Mouse (Mus musculus) G1E-ER4 (cell line): ENCODE data around the gene Hnrnpc. TPM values are rescaled to one million over a fixed set of nuclear protein-coding genes. Genes with fewer than 3 reads are reported as not detected.
"Not testable (repeated sequence)": the region's sequence is repeated elsewhere in the genome, so short reads cannot be mapped to it uniquely, and the experiment has no call there.

Experiments
- GATA1 ChIP-seq: IDR thresholded peaks from one replicate; pipeline ENCODE4 v1.8.0; 2012; ENCODE audit warnings: low read length, inconsistent platforms
- polyA plus RNA-seq: library from polyadenylated mRNA; stranded (reverse); fragments of >175 nt; gene quantifications from 2 replicates; pipeline ENCODE4 v1.2.3, GENCODE M21; 2012

Hnrnpc gene
- polyA plus RNA-seq, 1 experiment: 19.0 TPM

DNA sequence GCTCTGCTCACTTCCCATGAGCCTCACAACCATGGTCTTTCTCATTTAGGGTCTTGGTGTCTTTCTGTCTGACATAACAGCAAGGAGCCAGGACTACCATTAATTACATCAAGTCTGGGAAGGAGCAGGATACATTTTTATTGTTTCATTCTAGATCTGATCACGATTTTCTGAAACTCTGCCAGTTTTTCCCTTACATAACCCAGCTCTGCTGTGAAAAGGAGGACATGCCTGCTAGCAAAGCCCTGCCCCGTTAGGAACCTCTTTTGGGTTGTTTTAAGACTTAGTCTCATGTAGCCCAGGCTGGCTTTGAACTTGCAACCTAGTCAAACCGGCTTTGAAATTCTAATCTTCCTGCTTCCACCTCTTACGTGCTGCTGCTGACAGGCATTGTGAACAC lies 43.8 kb downstream of the Hnrnpc start:
- no peak for TF ChIP-seq GATA1

DNA sequence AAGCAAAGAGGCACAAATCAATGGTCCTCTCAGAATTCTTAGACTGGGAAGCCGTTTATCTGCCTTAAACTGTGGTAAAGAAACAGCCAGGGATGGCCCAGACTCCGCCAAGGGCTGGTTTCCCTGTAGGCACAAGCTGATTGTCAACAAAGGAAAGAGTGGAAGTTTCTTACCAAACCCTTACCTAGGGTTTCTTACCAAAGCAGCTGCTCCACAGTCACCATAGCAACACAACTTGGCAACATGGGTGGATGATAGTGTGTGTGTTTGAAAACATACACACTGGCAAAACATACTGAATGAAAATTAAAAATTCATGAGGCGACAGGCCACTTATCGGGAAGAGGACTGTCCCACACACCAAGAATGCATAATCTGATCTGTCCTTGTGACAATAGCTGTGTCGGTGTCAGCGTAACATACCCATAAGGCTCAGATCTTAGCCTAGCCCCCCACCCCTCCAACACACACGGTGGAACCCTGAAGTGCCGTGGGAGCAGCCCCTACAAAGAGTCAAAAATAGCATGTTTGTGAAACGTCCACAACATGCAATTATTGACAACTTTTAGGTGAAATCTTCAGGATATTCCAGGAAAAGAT lies 57.8 kb downstream of the Hnrnpc start:
- TF ChIP-seq GATA1: no peak

DNA sequence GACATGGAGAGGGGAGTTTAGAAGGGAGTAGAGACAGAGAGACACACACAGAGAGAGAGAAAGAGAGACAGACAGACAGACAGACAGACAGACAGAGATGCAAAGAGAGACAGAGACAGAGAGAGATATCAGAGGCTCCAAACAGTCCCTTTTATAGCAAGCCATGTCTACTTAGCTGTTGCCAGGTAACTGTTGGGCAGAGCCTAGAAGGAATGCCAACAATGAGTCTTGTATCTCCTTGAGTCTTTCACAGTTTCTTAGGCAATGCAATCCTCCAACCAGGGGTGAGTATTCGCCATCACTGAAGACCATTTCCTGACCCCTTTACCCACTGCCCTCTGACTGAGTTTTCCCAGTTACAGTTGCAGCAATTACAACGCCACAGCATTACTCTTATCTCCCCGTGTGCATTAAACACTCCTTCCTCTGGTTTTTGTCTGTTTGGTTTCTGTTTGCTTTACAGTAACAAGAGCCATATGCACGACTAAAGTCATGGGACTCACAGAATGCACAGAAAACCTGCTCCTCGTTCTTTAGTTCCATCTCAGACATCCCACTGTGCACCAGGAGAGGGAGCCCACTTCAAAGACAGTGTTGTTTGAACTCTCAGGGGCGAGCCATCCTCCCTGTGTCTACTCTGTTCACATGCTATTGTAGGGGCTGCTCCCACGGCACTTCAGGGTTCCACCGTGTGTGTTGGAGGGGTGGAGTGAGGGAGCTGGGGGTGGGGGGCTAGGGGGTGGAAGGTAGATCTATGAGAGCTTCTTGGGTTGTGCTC lies 58.7 kb downstream of the Hnrnpc start:
- no peak for TF ChIP-seq GATA1

DNA sequence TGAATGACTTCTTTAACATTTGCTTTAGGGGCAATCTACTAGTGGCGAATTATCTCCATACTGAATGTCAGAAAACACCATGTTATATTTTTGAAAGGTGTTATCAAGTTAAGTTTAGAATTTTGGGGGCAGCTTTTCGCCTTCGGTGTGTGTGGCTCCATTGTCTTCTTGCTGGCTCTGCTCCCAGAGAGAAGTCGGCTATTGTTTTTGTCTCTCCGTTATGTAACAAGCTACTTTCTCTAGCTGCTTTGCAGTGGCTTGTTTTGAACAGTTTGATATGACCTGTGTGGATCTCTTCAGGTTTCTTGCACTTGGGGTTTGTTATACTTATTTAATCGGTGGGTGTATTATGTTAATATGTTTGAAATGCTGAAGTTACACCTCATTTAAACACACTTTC lies 60.4 kb downstream of the Hnrnpc start:
- no peak for TF ChIP-seq GATA1

DNA sequence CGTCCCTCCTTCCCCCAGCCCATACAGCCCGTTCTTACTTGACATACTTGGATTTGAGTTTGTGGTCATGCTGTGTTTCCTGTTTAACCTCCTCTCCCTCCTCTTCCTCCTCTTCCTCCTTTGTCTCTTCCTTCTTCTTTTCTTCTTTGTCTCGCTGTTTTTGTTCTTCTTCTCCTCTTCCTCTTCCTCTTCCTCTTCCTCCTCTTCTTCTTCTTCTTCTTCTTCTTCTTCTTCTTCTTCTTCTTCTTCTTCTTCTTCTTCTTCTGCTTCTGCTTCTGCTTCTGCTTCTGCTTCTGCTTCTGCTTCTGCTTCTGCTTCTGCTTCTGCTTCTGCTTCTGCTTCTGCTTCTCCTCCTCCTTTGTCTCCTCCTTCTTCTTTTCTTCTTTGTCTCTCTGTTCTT lies 61.5 kb downstream of the Hnrnpc start, which contains the start of gene Olfr221:
Olfr221 (minus strand) TSS at position 101 of the 400 bp plus-strand sequence.
- TF ChIP-seq GATA1: not testable (repeated sequence)

DNA sequence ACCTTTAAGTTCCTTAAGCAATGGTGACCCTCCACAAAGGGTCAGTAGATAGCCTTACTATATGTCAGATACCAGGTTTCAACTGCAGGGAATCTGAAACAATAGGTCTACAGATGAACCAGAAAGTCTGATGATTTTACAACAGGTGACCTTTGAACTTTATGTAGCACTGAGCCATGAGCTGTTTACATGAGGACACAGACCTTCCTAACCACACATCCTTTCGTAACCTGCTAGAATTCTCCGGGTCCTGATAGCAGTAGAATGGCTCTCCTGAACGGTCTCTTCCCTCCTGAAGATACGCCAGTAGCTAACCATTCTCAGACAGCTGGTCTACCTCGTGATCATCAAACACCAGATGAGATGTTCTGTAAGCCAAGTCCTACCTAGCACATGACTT lies 64.5 kb downstream of the Hnrnpc start:
- TF ChIP-seq GATA1: no peak

DNA sequence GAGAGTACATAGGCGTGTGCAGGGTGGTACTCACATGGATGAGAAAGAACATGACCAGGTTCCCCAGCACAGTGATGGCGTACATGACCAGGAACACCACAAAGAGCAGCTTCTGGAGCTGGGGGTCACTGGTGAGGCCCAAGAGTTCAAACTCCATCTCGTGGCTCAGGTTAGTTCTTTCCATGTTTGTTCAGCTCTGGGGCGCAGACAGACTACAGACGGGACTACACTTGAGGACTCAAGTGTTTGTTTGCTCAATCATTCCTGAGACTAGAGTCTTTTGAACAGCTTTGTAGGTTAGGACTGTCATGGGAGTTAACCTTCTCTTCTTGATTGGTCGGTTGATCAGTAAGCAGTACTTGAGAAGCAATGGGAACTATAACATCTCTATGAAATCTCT lies 67.9 kb downstream of the Hnrnpc start:
- no peak for TF ChIP-seq GATA1

DNA sequence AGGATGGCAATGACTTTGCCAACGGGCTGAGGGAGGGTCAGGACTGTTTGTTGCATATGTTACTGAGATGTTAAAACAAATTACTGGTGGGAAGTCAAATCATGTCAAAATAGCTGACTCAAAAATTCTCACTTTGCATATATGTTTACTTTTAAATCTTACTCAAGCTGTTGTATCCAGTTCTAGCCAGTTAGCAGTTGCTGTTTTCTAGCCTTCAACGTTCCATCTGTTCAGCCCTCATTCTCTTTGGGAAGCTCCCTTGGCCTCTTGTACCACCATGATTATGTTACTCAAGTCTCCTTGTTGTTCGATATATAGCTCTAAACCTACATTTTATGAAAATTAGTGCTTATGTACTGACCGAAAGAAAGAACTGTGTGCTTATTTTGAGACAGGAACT lies 77.5 kb downstream of the Hnrnpc start:
- TF ChIP-seq GATA1: no peak

DNA sequence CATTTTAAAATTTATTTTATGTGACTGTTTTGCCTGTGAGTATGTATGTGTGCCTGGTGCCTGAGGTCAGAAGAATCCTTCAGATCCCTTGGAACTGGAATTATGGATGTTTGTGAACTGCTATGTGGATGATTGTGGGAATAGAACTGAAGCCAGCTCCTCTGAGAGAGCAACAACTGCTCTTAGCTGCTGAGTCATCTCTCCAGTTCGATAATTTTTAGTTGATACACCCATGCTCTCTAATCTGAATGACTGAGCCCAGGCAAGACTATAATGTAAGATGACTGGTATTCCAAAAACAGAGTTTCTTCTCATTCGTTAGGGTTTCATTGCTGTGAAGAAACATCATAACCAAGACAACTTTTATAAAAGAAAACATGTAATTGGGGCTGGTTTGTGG lies 79.7 kb downstream of the Hnrnpc start:
- TF ChIP-seq GATA1: no peak

Other genes starting within 250 kb of the Hnrnpc start
- 13.1 and 21.0 TPM in 2 replicates for gene Mettl17, start 219.2 kb downstream of the Hnrnpc start, polyA plus RNA-seq
- gene Slc39a2, start 211.1 kb downstream of the Hnrnpc start, polyA plus RNA-seq: not detected in 2 replicates
- not detected in 2 replicates for gene Ndrg2, start 189.9 kb downstream of the Hnrnpc start, polyA plus RNA-seq
- not detected in 2 replicates for gene Tppp2, start 185.6 kb downstream of the Hnrnpc start, polyA plus RNA-seq
- not detected in 2 replicates for gene Rnase13, start 181.3 kb downstream of the Hnrnpc start, polyA plus RNA-seq
- gene Arhgef40, start 119.3 kb downstream of the Hnrnpc start, polyA plus RNA-seq: 28.7 and 40.6 TPM in 2 replicates
- not detected in 2 replicates for gene Tmem253, start 88.4 kb downstream of the Hnrnpc start, polyA plus RNA-seq
- 59.0 and 77.2 TPM in 2 replicates for gene Zfp219, start 83.3 kb downstream of the Hnrnpc start, polyA plus RNA-seq
- gene Olfr221, start 61.6 kb downstream of the Hnrnpc start, polyA plus RNA-seq: not detected in 2 replicates
- gene Rpgrip1, start 6.7 kb upstream of the Hnrnpc start, polyA plus RNA-seq: 0.05 and 0.24 TPM in 2 replicates
- gene Supt16, start 93.4 kb upstream of the Hnrnpc start, polyA plus RNA-seq: 28.6 and 37.7 TPM in 2 replicates
- 15.3 and 19.5 TPM in 2 replicates for gene Chd8, start 153.8 kb upstream of the Hnrnpc start, polyA plus RNA-seq
- 40.4 and 52.5 TPM in 2 replicates for gene Tox4, start 175.1 kb upstream of the Hnrnpc start, polyA plus RNA-seq
- gene Rab2b, start 175.5 kb upstream of the Hnrnpc start, polyA plus RNA-seq: 0.36 and 0.48 TPM in 2 replicates
- gene Mettl3, start 201.1 kb upstream of the Hnrnpc start, polyA plus RNA-seq: 10.4 and 13.1 TPM in 2 replicates
- 13.7 and 15.2 TPM in 2 replicates for gene Sall2, start 224.7 kb upstream of the Hnrnpc start, polyA plus RNA-seq